Mouse (Mus musculus) spleen, adult 2 months (tissue): ENCODE results near the gene Gm20388.

Source experiments
- CTCF ChIP-seq: fragments of 200-500 bp; IDR thresholded peaks from 2 replicates; pipeline ENCODE4 v1.5.1; 2011; ENCODE audit warnings: mild to moderate bottlenecking, inconsistent platforms; ENCODE audit not compliant: insufficient read depth, insufficient read length, insufficient replicate concordance; ENCODE audit errors: extremely low read depth
- POLR2A ChIP-seq: fragments of 200-500 bp; IDR thresholded peaks from 2 replicates; pipeline ENCODE4 v1.6.1; 2011; ENCODE audit warnings: low read depth, low read length, inconsistent platforms

DNA sequence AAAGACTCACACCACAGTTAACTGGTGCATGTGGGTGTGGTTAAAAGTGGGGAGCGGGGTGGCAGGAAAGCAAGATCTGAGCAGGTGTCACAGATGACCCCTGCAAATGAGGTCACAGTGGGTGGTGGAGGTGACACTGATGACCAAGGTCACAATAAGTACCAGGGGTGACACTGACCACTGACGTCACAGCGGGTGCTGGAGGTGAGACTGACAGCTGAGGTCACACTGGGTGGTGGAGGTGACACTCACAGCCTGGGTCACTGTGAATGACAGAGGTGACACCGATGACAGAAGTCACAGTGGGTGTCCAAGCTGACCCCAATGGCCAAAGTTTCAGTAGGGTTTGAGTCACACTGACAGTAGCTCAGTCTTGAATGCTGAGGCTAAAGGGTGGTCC is 876.1 kb downstream of the Gm20388 start:
- TF ChIP-seq CTCF (no peak), POLR2A (no peak)
